Mouse (Mus musculus) frontal cortex, postnatal 10 days (tissue): ENCODE results near the gene Gm4559.
"Not testable (repeated sequence)": the region's sequence is repeated elsewhere in the genome, so short reads cannot be mapped to it uniquely, and the experiment has no call there.

Experiments
- DNase-seq, 2 experiments: peaks; one replicate each; pipeline ENCODE4 v3.0.0; 2022; ENCODE audit warnings: low spot score in 2 of 2, mixed read lengths in 1 of 2

Gene Gm4559

DNA sequence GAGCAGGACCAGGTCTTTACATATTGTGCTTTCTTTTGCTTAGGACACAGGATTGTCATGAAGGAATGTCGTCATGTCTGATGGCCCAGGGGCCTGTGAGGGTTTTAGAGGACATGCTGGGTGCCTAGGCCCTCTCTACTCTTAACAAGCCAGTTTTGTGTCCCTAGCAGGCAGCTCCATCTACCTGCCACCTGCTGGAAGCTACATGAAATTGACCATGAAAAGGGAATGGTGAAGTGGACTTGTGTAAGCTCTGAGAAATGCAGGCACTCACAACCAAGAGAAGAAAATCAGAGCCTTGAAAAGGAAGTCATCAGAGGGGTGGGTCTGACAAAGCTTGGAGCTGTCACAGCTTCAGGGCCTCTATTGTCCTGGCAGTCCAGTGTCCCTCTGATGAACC is 5.1 kb upstream of the Gm4559 start:
- DNase-seq = not testable (repeated sequence)

DNA sequence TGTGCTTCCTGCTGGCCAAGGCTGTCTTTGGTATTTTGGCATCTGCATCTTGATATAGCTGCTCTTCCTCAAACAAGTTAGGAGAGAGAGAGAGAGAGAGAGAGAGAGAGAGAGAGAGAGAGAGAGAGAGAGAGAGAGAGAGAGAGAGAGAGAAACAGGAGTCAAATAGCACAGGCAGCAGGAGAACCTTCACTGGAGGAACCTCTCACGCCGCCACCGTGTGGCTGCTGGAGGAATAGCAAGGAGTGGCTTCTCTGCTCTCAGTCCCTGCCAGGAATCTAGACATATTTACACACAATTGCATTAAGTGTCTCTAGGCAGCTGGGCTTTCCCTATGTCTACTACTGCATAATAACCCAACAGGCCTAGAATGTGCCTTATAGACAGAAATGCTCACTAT is 4.0 kb upstream of the Gm4559 start:
- peak in 1 of 2 experiments; percentile 55 for DNase-seq

DNA sequence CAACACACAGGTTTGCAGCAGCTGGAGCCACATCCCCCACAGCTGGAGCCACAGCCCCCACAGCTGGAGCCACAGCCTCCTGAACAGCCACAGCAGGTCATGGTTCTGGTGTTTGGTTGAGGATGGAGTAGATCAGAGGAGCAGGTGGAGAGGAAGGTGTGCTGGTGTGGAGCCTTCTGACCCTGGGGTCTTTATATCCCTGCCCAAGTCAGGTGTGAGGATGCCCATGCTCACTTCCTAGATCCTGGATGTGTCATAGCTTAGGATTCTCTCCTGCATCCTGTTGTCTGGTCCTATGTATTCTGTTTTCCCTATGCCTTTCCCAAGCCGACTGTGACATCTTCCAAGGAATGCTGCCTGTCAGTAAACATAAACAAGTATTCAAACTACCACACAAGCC is 15.9 kb downstream of the Gm4559 start, which contains the start of gene Gm2431:
Gm2431 (minus strand) TSS at position 101 of the 400 bp plus-strand sequence.
- DNase-seq = not testable (repeated sequence)

DNA sequence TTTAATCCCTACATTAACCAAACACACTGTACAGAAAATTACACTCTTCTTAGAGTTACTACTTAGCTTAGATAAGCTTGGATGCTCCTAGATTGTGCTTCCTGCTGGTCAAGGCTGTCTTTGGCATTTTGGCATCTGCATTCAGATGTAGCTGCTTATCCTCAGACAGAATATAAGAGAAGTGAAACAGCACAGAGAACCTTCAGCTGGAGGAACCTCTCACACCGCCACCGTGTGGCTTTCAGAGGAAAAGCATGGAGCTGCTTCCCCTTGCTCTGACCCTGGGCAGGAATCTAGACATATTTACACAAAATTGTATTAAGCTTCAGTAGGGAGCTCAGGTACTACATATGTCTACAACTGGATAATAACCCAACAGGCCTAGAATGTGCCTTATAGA is 18.6 kb downstream of the Gm4559 start:
- peak in 1 of 2 experiments; percentile 18 for DNase-seq

DNA sequence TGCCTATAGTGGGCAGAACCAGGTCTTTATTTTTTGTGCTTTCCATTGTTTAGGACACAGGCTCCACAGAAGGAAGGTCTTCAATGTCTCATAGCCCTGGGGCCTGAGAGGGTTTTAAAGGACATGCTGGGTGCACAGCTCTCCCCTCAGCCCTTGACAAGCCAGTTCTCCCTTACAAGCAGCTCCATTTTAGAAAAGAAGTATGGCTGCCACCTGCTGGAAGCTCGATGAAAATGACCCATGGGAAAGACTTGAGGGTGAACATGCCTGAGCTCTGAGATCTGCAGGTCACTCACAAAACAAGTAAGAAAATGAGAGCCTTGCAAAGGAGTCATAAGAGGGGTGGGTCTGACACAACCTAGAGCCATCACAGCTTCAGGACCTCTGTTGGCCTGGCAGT is 24.3 kb downstream of the Gm4559 start:
- DNase-seq = peak; percentile 4 to 24

DNA sequence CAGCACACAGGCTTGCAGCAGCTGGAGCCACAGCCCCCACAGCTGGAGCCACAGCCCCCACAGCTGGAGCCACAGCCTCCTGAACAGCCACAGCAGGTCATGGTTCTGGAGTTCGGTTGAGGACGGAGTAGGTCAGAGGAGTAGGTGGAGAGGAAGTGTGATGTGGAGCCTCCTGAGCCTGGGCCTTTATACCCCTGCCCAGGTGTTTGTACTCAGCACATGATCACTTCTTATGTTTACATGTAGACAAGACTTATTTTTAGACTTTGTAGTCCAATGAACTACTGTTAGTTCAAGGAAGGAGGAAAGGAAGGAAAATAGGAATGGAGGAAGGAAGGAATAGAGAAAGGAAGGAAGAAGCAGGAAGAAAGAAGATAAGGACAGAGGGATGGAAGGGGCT is 33.2 kb downstream of the Gm4559 start, which contains the start of gene Gm40460:
Gm40460 (minus strand) TSS at position 101 of the 400 bp plus-strand sequence.
- no peak for DNase-seq

DNA sequence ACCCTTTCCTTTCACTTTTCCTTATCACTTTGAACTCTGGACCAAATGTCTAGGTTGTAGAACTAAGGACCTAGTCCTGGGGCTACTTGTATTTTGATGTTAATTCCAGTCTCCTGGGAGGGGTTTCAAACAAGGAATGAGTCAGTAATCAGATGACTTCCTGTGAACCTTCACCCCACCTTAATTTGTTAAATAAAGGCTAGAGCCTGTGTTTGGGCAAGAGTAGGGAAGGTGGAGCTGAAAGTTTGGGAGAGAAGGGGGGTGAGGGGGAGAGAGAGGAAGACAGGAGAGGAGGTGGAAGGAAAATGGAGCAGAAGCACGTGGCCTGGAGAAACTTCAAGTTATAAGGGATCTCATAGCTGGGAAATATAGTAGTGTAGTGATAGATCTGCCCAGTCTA is 42.6 kb downstream of the Gm4559 start:
- no peak for DNase-seq

DNA sequence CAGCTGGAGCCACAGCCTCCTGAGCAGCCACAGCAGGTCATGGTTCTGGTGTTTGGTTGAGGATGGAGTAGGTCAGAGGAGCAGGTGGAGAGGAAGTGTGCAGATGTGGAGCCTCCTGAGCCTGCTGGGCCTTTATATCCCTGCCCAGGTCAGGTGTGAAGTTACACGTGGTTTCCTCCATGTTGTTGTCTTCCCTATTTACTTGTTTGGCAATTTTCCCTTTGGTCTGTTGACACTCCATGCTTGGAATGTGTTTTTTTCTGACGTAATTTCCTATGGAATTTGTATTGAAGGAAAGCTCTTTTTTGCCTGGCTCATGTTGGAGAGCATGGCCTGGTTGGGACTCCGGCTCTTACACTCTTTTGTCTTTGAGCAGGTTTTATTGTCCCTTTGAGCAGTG is 44.3 kb downstream of the Gm4559 start, which contains the start of gene Krtap5-5:
Krtap5-5 (minus strand) TSS at position 101 of the 400 bp plus-strand sequence.
- not testable (repeated sequence) for DNase-seq

DNA sequence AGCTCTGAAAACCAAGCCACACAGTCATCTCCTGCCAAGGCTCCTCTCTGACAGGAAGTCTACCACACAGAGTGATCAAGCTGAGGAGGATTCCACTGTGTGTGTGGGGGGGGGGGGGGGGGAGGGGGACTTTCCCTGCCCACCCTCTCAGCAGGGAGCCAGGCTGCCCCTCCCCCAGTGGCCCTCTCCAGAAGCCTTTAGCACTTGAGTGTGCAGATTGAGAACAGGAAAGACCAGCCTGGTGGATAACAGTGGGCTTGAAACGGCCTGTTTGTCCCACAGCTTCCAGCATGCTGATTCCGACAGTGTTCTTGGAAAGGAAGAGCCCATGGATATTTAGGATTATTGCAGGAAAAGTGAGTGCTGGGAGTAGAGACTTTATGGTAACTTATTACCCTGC is 49.6 kb downstream of the Gm4559 start:
- no peak for DNase-seq
